Mouse (Mus musculus) cerebellum, adult 11 months (tissue): ENCODE measurements at regions not wholly inside any gene's neighbourhood (a gene's known extent, or its start where the extent isn't known, plus 50 kb on each side); places are given as distances from the start of the nearest gene placed in this dataset.
A peak's percentile ranks its signal among the peaks of the same experiment; 100 is the strongest.

Experiments used
- DNase-seq: peaks from one replicate; pipeline ENCODE4 v3.0.0; 2022

GRCm38 (mm10) chr16:46807476-46807875 lies 309.2 kb upstream of the Nectin3 start:
- no peak for DNase-seq

DNA sequence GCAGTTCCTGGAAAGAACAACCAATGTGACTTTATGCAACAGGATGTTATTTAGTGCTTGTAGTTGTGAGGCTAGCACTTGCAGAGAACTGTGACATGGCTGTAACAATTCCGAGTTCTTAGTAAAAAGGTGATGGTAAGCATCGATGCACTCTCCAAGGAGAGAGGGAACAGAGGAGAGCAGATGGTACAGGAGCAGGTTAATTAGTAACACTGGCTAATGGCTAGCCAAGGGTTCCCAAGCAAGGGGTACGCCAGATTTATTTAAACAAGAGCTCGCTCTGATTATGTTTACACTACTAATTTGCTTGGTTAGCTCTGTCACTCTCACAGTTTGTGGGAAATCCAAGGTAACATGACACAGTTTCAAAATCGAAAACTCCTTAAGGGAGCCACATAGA lies 278.0 kb upstream of the Nectin3 start:
- no peak for DNase-seq

DNA sequence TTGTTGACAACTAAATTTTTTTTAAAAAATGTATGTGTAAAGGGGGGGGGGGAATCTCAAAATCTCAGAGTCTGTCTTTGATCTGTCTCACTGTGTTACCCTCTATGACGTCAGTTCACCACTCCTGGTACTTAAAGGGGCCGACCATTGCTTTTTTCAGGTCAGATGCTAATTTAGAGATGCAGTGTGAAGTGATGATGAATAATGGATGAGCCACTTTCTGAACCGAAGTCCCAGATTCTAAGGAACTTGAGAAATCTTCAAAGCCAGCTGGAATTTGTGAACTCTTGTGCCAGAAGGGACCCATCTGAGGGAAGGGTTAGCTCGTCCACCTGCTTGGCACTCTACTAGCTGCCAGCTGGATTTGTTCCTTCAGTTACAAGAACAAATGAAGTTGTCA lies 271.1 kb upstream of the Nectin3 start:
- DNase-seq = no peak

DNA sequence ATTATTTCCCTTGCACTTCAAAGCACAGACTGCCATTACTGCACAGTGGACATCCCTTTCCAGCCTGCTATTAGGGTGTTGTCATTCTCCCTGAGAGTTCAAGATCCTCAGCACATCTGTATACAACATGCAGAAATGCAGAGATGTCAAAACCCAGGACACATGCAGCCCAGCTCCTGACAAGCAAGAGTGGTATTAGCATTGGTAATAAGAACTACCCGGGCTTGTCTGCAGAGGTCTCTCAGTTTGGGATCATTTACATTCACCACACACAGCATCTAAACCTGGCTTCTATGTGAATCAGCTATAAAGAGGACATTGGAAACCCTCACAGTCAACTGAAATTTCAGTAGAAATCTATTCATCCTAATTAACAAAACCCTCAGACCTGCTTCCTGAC lies 270.1 kb upstream of the Nectin3 start:
- no peak for DNase-seq

- DNase-seq = no peak
Measured at GRCm38 (mm10) chr16:46735140-46735539, 236.8 kb upstream of the Nectin3 start.

- DNase-seq = no peak
Measured at GRCm38 (mm10) chr16:46728424-46728823, 230.1 kb upstream of the Nectin3 start.

DNA sequence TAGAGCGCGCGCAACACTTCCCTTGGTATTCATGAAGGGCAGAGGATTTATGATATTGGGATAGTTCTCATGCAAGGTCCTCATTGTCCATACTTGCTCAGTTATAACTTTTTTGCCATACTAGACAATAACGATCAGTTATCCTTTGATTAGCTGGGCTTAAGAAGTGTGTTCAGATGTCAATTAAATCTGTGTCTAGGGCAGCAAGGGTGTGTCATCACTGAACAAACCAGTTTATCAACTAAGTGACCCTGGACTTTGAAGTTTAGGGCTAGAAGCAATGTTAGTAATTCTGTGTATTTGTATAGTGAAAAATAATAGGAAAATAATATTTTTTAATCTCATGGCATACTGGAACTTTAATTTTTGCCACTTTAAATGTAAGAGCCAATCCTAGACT lies 225.3 kb upstream of the Nectin3 start:
- no peak for DNase-seq

DNA sequence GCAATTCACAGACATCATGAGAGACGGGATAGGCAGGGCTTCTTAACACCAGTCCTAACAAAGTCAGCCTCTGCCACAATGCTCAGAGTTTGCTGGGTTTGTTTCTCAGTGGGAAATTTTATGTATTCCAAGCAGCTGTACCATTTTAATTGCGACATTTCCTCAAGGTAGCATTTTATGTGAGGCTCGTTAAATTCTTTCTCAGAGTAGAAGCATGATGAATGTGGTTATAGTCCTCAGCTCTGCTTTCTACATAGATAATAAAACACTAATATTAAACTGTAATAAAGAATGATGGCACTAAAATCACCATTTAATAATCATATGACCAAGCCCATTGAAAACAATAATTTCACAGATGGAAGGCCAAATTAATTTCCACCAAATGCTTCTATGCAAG lies 181.5 kb upstream of the Nectin3 start:
- DNase-seq = no peak

DNA sequence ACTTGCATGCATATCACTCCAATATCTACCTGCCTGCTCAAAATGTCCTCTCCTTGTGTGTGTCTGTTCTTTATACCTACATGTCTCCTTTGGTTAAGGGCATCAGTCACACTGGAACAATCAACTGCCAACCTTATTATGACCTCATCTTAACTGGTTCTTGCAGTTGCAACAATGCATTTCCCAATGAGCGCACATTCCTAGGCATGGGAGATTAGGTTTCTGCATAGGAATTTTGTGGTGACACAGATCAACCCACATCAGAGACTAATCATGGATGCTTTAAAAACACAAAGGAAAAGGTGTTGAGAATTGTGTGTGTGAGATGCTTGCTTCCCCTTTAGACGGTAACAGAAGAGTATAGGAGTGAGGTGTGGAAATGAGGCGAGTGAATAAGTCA lies 171.3 kb upstream of the Nectin3 start:
- no peak for DNase-seq

DNA sequence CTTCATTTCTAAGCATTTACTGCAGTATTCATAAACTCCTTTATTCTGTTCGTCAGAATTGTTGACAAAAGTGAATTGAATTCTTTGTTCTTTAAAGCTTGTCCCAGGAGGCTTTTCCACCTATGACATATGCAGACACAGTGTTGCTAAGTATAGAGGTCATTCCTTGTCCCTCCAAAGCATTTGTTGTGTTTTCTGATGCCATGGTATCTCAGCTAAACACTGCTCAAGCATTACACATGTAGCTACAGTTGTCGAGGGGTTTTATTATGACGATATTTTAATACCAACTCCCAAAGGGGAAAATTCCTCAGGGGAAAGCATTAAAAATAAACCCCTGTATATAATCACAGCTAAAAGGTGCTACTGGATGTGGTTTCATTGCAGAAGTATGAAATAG lies 167.2 kb upstream of the Nectin3 start:
- no peak for DNase-seq

GRCm38 (mm10) chr16:46663008-46663407 lies 164.7 kb upstream of the Nectin3 start:
- no peak for DNase-seq

- DNase-seq = no peak
Measured at GRCm38 (mm10) chr16:46655041-46655440, 156.7 kb upstream of the Nectin3 start.

DNA sequence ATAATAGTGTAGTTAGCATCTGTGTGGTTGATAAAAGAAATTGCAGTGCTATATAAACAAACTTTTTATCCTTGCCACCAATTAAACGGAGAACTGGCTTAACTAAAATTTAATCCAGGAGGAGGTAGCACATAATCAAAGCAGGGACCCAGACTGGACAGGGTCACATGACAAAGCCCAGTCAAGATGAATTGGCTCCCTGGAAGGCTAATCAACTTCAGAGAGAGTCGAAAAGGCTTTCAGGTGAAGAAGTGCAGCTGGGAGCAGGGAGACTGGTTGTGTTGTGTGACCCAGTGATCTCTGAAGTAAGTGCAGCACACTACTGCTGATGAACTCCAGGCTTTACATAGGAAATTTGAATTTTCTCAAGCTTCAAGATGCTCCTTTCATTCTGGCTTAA lies 127.5 kb upstream of the Nectin3 start:
- no peak for DNase-seq

DNA sequence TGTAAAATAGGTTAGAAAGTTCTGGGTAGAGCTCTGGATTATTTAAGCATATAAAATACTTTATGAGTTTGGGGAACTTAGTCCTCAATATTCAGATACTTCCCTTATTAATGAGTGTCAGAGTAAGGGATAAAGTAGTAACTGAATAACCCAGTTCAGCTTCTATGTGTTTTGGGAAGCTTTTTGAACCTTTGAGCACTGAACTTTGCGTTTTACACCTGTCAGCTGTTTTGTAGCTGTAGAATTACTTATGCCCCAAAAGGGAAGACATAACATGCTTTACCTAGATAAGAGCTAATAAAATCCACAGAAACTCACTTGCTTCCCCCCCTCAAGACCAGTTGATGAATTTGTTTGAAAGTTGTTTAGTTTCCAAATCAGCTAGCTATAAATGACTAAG lies 124.9 kb upstream of the Nectin3 start:
- DNase-seq = no peak

GRCm38 (mm10) chr16:46619871-46620270 lies 121.5 kb upstream of the Nectin3 start:
- no peak for DNase-seq

GRCm38 (mm10) chr16:46617544-46618335 lies 119.4 kb upstream of the Nectin3 start:
- no peak for DNase-seq

DNA sequence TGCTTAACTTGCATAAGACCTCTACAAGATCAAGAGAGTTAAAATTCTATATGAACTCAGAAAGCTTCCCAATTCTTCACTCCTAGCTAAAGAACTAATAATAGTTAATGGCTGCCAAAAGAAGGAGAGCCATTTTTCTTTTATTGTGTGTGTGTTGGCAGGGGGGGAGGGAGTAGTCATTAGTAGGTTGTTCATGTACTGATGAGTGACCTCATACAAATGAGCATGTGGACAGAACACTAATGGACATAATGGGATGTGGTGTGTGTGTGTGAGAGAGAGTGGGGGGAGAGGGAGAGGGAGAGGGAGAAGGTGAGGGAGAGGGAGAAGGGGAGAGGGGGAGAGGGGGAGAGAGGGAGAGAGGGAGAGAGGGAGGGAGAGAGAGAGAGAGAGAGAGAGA lies 118.3 kb upstream of the Nectin3 start:
- DNase-seq = no peak

DNA sequence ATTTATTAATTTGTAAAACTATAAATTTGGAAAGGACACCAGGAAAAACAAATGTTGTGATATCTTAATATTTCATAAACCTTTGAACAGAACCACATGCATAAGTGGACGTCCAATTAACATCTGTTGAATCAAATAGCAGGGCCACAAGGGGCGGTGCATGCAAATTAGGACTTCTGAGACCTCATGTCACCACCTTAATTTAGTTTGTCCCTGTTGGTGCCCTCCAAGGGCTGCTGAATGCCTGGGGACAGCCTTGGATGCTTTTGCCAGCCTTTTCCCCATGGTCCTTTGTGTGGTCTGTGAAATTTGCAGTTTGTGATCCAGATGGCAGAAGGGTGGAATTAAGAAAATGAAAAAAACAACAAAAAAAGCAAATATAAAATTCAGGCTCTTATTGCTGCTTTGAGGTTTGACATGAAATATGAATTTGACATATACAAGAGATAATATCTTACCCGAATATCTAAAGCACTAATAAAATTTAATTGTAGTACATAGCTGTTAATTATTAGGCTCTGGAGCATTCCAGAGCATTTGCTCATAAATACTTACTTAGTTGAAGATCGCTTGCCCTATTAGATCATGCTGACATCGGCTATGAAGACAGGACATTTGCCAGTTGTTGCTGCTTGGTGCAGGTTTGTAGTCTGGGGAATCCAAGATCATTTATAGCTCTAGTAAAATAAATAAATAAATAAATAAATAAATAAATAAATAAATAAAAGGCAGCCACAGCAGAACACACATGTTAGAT lies 114.9 kb upstream of the Nectin3 start:
- no peak for DNase-seq

- no peak for DNase-seq
Measured at GRCm38 (mm10) chr16:46605879-46606203, 107.5 kb upstream of the Nectin3 start.

DNA sequence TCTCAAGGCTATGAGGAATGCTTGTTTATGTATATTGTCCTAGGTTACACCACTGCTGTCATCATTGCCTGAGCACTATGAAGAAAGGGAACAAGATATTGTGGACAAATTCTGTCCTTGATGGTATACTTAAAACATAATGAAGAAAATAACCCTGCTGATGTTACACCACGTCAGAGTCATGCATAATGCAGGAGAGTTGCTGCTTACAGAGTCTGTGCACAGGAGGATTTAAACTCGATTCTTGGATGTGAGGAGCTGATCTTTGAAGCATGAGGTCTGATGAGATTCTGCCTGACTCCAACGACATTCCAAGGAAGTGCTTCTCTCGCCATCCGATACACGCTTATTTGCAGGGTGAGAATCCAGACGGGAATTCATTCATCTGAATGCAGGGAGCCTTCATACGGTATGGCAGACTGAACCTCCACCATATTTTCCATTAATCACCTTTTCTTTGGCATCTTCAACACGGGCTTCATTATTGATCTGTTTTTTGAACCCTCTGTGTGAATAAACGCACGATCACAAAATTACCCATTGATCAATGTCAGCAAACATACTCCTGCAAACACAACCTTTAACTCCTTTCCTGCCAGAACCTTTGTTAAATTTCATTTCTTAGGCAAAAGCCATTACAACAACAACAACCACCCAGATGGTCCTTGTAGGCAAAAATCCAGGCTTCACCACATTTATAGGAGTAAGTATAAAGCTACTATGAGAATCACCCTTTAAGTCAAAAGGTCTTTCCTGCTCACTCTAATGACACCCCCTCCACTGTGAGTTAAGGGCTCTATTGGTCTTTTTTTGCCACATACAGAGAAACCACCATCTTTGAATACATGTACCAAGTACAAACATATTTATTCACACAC lies 106.9 kb upstream of the Nectin3 start:
- no peak for DNase-seq

DNA sequence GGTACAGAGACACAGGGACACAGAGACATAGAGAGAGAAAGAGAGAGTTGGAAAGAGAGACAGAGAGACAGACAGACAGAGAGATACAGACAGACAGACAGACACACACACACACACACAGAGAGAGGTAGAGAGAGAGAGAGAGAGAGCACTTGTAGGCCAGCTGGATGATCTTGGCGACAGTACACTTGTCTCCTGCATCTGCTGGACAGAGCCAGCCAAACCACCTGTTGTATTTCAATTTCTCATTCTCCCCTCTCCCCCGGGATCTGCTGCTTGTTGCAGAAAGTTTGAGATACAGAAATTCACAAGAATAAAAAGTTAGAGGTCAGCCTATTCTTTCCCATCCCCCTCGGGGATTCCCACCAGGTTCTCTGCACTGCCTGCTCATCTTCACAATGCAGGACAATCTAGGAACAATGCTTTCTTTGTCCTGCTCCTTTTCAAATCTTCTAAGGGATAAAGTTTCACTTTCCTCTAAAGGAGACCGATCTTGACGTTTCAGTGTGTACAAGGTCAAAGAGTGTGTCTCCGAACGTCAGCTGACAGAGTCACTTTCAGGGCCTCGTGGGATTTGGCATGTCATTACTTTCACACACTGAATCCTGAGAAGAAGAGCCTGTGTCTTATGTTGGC lies 94.4 kb upstream of the Nectin3 start:
- DNase-seq = no peak

DNA sequence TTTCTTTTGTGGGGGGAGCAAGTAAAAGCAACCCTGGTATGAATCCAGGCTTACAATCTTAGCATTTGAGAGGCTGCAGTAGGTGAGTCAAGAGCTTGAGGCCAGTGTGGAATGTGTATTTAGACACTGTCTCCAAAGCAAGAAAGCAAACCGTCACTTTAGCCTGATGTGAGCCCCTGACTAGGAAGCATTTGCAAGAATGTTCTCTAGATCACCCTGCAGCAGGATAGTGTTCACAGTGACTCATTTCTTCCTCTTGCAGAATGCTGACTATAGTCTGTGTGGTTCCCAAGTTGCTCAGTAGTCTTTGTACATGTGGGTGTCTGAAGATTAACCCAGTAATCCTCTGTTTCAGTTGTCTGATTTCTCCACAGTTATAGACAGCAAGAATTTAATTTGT lies 88.7 kb upstream of the Nectin3 start:
- DNase-seq = no peak

- DNase-seq = peak; percentile 6
Measured at GRCm38 (mm10) chr16:46584502-46584901, 86.2 kb upstream of the Nectin3 start.
